12 mouse cellular contexts compared by ENCODE assay signal in the genomic region with DNA sequence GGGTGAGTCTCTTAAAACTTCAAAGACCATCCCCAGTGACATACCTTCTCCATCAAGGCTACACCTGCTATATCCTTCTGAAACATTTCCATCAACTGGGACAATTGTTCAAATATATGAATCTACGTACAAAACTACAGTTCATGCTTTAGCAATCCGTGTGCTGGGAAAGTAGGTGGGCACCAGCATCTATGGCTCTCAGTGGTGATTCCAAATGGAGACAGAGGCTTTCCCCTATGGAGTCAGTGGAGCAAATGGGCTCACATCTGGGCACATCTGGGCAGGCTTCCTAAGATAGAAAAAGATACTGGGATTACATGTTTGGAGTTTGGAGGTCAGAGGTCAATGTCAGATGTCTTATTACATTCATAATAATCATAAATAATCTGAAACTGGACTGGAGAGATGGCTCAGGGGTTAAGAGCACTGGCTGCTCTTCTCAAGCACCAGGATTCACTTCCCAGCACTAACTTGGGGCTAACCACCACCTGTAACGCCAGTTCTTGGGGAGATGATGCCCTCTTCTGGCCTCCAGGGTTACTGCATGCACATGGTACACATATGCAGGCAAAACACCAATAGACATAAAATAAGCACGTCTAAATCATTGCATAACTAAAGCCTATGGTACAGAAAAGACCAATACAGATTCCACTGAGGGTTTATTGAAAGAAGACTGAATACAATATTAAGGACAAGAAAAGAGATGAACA. TPM values are rescaled to one million over a fixed set of nuclear protein-coding genes. Genes with fewer than 3 reads are reported as not detected.
A peak's percentile ranks its signal among the peaks of the same experiment; 100 is the strongest.
DNase-seq lines count a peak whose midpoint lies in the region; ATAC-seq and TF ChIP-seq lines count a peak whose summit lies in the region.
"Had no signal": no experiment of that assay in that cellular context is flagged by ENCODE, and none has a peak within 500 bp of the region (broad histone marks: within the 10 kb centered on the region; RNA-seq: fewer than 3 reads in every experiment).

No protein-coding gene starts in this region.

- no peaks in the 10 kb centered on the region for H3K36me3 ChIP-seq in kidney, postnatal 0 days (ENCODE audit: insufficient read depth, low read length)
- H3K36me3 ChIP-seq in E14TG2a.4 (ENCODE audit: insufficient read depth, low read length) = no peaks in the 10 kb centered on the region
- H3K36me3 ChIP-seq: embryonic facial prominence, embryonic 10.5 days; heart, embryonic 15.5 days; kidney, embryonic 15.5 days had no signal

- DNase-seq in kidney, postnatal 0 days (ENCODE audit: low spot score) = no peak
- no peak for DNase-seq in kidney, adult 11 months
- DNase-seq in 416B (ENCODE audit: low read depth) = peak; percentile 39
- DNase-seq in adrenal gland, postnatal 4 days (ENCODE audit: low spot score in 2 of 2) = no peak
- no peak for DNase-seq in embryo, embryonic 11 days

- TF ChIP-seq CTCF in kidney, postnatal 0 days (IDR thresholded peaks at IDR 0.05; ENCODE audit: low read depth) = peak; percentile 40; the same call in 1 of the 2 replicates
- TF ChIP-seq CTCF in E14TG2a.4 (conservative IDR thresholded peaks at IDR 0.05; ENCODE audit: low read length) = peak; percentile 72

- no peaks in the 10 kb centered on the region for H3K27me3 ChIP-seq in kidney, postnatal 0 days (ENCODE audit: insufficient read depth, low read length)
- peaks cover 19% of the 10 kb centered on the region for H3K27me3 ChIP-seq in E14TG2a.4 (ENCODE audit: insufficient read depth, low read length)
- H3K27me3 ChIP-seq: heart, embryonic 15.5 days; kidney, embryonic 15.5 days had no signal

- no peak overlapping the region for H3K9ac ChIP-seq in kidney, postnatal 0 days (ENCODE audit: low read depth, low read length)
- H3K9ac ChIP-seq: heart, embryonic 15.5 days; kidney, embryonic 15.5 days had no signal

- H3K4me2 ChIP-seq in kidney, postnatal 0 days (ENCODE audit: low read length) = no peak overlapping the region
- H3K4me2 ChIP-seq: kidney, embryonic 15.5 days had no signal

- WGBS in kidney, postnatal 0 days = 79% methylated on average over 4 of the region's 4 CpGs

- H3K4me3 ChIP-seq in kidney, postnatal 0 days (replicated peaks; ENCODE audit: low read depth, low read length) = no peak overlapping the region
- no peak overlapping the region for H3K4me3 ChIP-seq in E14TG2a.4 (replicated peaks; ENCODE audit: low read length)
- H3K4me3 ChIP-seq: embryonic facial prominence, embryonic 10.5 days; kidney, embryonic 15.5 days; left cerebral cortex, adult 2 months had no signal

- no peak overlapping the region for H3K27ac ChIP-seq in kidney, postnatal 0 days
- H3K27ac ChIP-seq: embryonic facial prominence, embryonic 10.5 days; kidney, embryonic 15.5 days; left cerebral cortex, adult 2 months had no signal

- no peaks in the 10 kb centered on the region for H3K4me1 ChIP-seq in kidney, postnatal 0 days (replicated peaks; ENCODE audit: insufficient read depth, low read length)
- peaks cover 3% of the 10 kb centered on the region; the same call in 1 of the 2 replicates for H3K4me1 ChIP-seq in E14TG2a.4 (replicated peaks; ENCODE audit: low read depth, low read length)
- H3K4me1 ChIP-seq: embryonic facial prominence, embryonic 10.5 days had no signal

- ATAC-seq in kidney, postnatal 0 days (replicated peaks; ENCODE audit: low FRiP score, low read depth) = no peak
- ATAC-seq in erythroblast, adult 5-6 weeks (replicated peaks; ENCODE audit: low FRiP score, poor library complexity, severe bottlenecking) = 0 out of 2 replicates have a peak, but pooled peaks have one; percentile 56
- no peak for ATAC-seq in inflammation-experienced regulatory T-cells, adult 6 months

- H3K9me3 ChIP-seq in kidney, postnatal 0 days (replicated peaks; ENCODE audit: low read length) = no peaks in the 10 kb centered on the region
- H3K9me3 ChIP-seq in E14TG2a.4 (ENCODE audit: low read length) = peaks cover 6% of the 10 kb centered on the region; the same call in 1 of the 2 replicates
- H3K9me3 ChIP-seq: embryonic facial prominence, embryonic 10.5 days; heart, embryonic 15.5 days; kidney, embryonic 15.5 days had no signal

RNA-seq across cellular contexts. Expression of gene Slfn2, which starts 3.2 kb away (rescaled TPM):
- polyA plus RNA-seq in kidney, postnatal 0 days (2015; fragmentation: Nextera tagmentation; extraction: Ambion mirVana) = 12.7 and 16.3 TPM in 2 replicates
- total RNA-seq in erythroblast, adult 5-6 weeks (2015; ENCODE audit: low replicate concordance) = 36.9 and 58.1 TPM in 2 replicates
- 71.9 and 73.6 TPM in 2 replicates for total RNA-seq in erythroblast, adult 5-6 weeks (2017; ENCODE audit: low replicate concordance)
- total RNA-seq in adrenal gland, postnatal 4 days (2021) = 1 to 10 TPM; 5.2 to 5.3 TPM
- 100 to 1,000 TPM; 817 to 952 (median 818) TPM for polyA plus RNA-seq in inflammation-experienced regulatory T-cells, adult 6 months (2017; shearing (Covaris generic))

RNA-seq across cellular contexts. Expression of gene Slfn8, which starts 47.5 kb away (rescaled TPM):
- 0.33 and 0.36 TPM in 2 replicates for polyA plus RNA-seq in kidney, postnatal 0 days (2015; fragmentation: Nextera tagmentation; extraction: Ambion mirVana)
- 3.7 and 9.0 TPM in 2 replicates for total RNA-seq in erythroblast, adult 5-6 weeks (2015; ENCODE audit: low replicate concordance)
- 2.7 and 5.4 TPM in 2 replicates for total RNA-seq in erythroblast, adult 5-6 weeks (2017; ENCODE audit: low replicate concordance)
- total RNA-seq in adrenal gland, postnatal 4 days (2021) = 1 to 10 TPM in 1 of 2 experiments, under 1 TPM in 1; 0.84 to 1.3 TPM
- 10 to 100 TPM; 52.4 to 79.0 (median 67.6) TPM for polyA plus RNA-seq in inflammation-experienced regulatory T-cells, adult 6 months (2017; shearing (Covaris generic))

RNA-seq across cellular contexts. Expression of gene Slfn1, which starts 48.5 kb away (rescaled TPM):
- polyA plus RNA-seq in kidney, postnatal 0 days (2015; fragmentation: Nextera tagmentation; extraction: Ambion mirVana) = 0.66 and 0.91 TPM in 2 replicates
- 16.5 and 18.6 TPM in 2 replicates for total RNA-seq in erythroblast, adult 5-6 weeks (2015; ENCODE audit: low replicate concordance)
- total RNA-seq in erythroblast, adult 5-6 weeks (2017; ENCODE audit: low replicate concordance) = 23.3 and 26.2 TPM in 2 replicates
- total RNA-seq in adrenal gland, postnatal 4 days (2021) = under 1 TPM; 0.25 to 0.54 TPM
- polyA plus RNA-seq in inflammation-experienced regulatory T-cells, adult 6 months (2017; shearing (Covaris generic)) = 100 to 1,000 TPM; 143 to 239 (median 228) TPM
- total RNA-seq: left cerebral cortex, adult 2 months had no signal
- polyA plus RNA-seq: embryonic facial prominence, embryonic 10.5 days had no signal

Comparison
In these comparisons a context has a peak if more than half of its experiments do, and no peak if none do; other contexts are left out.
1. RNA of gene Slfn2, which starts 3.2 kb away (total RNA-seq): 36.9 to 73.6 TPM in erythroblast, adult 5-6 weeks; 5.2 to 5.3 TPM in adrenal gland, postnatal 4 days; every median in the first group is over 4 times any median in the second.
2. RNA of gene Slfn1, which starts 48.5 kb away (total RNA-seq): 16.5 to 26.2 TPM in erythroblast, adult 5-6 weeks; 0.25 to 0.54 TPM in adrenal gland, postnatal 4 days; every median in the first group is over 10 times any median in the second.